Mouse (Mus musculus) ES-Bruce4 (cell line): ENCODE data around the gene Capn12.

ENCODE experiments used
- CTCF ChIP-seq: IDR thresholded peaks from one replicate; pipeline ENCODE4 v1.8.1; 2011; ENCODE audit warnings: low read depth, low read length
- EP300 ChIP-seq: IDR thresholded peaks from 2 replicates; pipeline ENCODE4 v1.6.1; 2011; ENCODE audit warnings: low read depth, low read length; ENCODE audit not compliant: insufficient read depth
- POLR2A ChIP-seq: IDR thresholded peaks from one replicate; pipeline ENCODE4 v1.8.1; 2011; ENCODE audit warnings: low read length; ENCODE audit not compliant: insufficient read depth

DNA sequence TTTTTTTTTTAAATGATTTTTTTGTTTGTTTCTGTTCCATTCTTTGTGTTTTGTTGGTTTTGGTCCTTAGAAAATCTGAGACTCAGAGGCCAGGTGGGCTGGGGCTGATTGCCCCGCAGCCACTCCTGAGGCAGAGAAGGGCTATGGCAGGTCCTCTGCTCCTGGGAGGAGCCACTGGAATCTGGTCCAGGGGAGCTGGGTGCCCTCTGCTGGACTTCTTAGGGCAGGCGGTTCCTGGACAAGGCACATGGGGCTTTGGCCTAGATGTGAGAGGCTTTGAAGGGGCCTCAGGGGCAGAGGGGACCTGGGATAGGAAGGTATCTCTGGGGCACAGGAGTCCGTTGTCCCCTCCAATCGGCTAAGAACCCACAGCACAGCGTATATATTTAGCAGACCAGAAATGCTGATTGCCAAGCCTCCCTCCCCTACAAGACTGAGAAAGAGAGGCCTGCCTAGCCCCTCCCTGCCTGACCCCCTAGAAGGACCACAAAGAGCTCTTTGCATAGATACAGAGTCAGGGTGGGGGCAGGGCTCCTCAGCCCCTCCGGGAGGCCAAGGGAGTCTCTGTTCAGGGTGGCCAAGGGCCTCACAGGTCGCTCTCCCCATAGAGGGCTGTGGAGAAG lies 12.5 kb downstream of the Capn12 start:
- TF ChIP-seq CTCF = peak; percentile 61
- TF ChIP-seq EP300 = no peak
- no peak for TF ChIP-seq POLR2A
